Mouse (Mus musculus): ENCODE measurements at regions not wholly inside any gene's neighbourhood (a gene's known extent, or its start where the extent isn't known, plus 50 kb on each side); places are given as distances from the start of the nearest gene placed in this dataset.

- no peak for DNase-seq
These were observed 239.0 kb downstream of the Mtx2 start for GRCm38 (mm10) chr2:75064406-75065115.

DNA sequence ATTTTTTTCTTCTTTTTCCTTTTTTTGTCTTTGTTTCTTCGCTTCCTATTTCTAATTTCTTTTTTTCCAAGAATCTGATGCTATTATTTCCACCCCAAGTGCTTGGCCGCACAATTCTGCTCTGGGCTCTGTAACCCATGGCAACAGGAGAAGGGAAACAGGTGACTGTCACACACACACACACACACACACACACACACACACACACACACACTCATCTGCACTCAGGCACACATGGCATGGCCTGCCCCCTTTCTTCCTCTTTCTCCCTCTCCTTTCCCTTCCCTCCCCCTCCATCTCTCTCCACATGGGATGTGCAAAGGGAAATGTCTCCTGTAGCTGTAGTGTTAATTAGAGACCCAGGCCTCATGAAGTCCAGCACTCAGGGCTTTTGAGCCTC is 239.7 kb downstream of the Mtx2 start:
- DNase-seq, result no peak

GRCm38 (mm10) chr2:75069321-75069720 is 243.7 kb downstream of the Mtx2 start:
- DNase-seq, result no peak

GRCm38 (mm10) chr2:75072021-75072420 is 246.4 kb downstream of the Mtx2 start:
- DNase-seq, result no peak

DNA sequence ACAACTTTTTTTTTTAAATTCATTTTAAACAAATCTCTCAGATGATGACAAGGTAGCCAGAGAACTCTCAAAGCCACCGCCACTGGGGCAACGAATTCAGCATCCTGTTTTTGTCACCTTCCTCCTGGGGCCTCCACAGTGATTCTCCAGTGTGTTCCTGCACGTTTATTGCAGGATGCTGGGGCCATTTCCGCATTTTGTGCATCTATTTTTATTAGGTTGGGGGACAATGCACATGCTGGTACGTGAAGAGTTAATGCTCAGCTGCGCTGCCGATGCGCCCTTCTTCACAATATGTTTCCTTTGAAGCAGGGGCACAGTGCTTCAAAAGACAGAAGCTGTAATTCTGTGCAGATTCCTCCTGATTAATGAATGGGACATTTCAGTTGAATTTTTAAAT is 246.9 kb downstream of the Mtx2 start:
- no peak for DNase-seq

DNA sequence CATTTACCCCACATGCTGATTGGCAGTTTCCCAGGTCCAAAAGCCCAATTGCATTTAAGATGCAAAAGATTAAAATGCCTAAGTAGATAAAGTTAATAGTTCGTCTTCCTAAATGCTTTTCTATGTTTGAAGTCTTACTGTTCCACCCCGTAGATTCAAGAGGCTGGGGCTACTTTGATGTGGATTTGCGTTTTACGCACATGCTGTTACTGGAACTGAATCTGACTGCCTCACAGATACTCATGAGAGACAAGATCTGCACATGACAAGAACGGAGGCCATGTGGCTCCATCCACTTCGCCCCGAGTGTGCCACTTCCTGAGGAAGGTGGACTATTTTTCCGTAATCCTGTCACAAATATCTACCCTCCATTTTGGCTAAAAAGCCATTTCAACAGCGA is 247.6 kb downstream of the Mtx2 start:
- no peak for DNase-seq

- no peak for DNase-seq
These were observed 261.6 kb downstream of the Mtx2 start for GRCm38 (mm10) chr2:75087164-75087563.

GRCm38 (mm10) chr2:75089186-75089585 is 263.6 kb downstream of the Mtx2 start:
- DNase-seq, result no peak

GRCm38 (mm10) chr2:75089616-75090015 is 264.0 kb downstream of the Mtx2 start:
- DNase-seq, result no peak

DNA sequence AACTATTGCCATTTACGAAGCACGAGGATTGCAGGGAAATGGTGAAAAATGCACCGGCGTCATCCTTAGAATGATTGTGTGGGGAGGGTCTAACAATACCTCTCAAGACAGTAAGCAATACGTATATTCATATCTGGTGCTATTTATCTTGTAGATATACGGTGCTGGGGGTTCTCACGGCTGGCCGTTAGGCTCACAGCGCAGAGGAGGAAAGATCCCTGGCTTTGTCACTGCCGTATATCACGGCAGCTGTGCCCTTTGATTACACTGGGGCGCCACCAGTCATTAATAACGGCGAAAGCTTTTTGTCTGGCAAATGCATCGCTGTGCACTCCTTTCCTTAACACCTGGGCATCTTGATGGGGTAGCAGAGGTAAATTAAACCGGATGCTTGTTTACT is 264.8 kb downstream of the Mtx2 start:
- DNase-seq, result no peak

DNA sequence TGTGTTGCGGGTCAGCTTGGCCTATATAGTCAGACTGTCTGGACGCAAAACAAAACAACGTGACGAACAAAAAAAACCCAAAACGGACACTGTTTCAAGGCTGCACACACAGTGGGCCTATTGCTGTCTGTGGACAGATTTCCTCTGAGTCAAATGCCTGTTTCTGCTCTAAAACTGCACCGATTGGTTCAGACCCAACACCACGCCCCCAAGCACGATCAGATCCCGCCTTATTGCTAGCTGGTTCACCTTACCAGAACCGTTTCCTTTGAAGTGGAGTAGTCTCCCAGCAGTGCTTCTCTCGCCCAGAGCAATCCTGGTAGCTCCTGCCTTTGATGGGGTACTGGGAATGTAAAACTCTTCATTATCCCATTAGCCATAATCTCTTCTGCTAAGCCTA is 275.9 kb downstream of the Mtx2 start:
- peak; percentile 9 for DNase-seq

GRCm38 (mm10) chr2:75112751-75113150 is 287.1 kb downstream of the Mtx2 start:
- peak; percentile 13 for DNase-seq

GRCm38 (mm10) chr2:75114375-75114774 is 288.8 kb downstream of the Mtx2 start:
- no peak for DNase-seq

DNA sequence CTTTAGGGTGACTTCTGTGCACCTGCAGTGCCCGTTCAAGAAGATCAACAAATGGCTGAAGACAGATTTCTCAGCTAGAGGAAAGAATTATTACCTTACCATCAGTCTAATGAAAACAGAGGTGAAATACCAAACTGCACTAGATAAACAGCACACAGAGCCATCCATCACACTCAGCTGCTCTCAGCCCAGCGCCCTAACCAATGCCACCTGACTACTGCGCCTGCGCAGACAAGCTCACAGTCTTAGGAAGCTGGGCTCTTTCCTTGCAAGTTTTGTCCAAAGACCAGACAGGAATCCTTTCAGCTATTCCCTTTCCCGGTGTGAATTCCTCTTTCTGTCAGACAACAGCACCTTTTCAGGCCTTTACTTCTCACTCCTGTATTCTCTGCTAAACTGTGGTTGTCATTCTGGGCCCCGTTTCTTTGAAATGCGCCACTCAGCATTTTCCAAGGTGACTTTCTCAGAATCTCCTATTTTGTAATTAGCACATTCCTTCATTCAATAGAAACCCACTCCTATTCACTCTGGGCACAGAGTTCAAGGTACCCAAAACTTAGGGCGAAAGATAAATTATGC is 292.8 kb downstream of the Mtx2 start:
- DNase-seq, result no peak

- no peak for DNase-seq
These were observed 294.0 kb downstream of the Mtx2 start for GRCm38 (mm10) chr2:75119599-75119998.

DNA sequence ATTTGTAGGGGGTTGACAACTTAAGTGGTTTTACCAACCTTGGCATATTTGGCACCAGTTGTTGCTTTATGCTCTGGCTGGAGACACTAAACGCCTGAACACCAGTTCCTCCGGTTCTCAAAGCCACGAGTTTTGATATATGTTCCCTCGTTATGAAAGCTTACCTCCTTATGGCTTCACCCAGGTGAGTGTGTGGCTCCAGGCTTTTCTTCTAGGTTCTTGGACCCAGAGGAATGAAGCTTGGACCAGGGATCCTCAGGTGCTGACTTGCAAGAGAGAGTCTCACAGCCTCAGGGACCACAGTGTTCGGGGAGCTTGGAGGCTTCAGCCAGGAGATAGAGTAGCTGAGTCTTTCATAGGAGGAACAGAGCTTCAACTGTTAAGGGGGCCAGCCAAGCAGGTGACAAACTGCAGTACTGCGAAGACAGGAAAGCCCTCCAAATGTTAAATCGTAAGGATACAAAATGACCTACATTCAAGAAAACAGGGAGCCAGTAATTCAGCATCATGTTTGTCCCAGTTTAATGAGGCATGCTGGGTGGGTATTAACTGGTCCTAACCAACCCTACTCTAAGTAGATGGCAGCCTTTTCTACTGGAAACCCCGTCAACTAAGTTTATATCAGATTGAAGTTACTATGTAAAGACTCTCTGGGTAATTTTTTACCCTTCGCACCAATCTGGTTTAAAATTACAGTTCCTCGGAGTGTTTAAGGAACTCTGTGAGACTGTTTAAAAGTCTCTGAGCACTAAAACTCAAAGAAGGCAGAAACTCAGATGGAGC is 307.9 kb downstream of the Mtx2 start:
- DNase-seq, result no peak

DNA sequence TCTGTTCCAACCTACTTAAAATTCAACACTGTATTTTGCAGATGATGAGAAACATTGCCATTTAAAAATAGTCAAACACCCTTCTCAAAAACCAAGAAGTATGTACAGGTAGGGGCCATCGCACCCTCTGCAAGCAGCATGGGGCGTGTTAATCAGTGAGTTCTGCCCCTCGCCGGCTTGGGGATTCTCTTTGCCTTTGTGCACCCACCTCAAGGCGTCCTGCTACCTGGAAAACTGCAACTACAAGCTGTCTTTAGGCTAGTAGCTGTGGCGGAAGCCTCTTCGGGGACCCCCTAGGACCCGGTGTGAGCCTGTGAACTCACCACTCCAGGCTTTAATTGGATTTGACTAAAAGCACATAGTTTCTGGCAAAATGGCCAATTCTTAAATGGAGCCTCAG is 311.0 kb downstream of the Mtx2 start:
- DNase-seq, result no peak

DNA sequence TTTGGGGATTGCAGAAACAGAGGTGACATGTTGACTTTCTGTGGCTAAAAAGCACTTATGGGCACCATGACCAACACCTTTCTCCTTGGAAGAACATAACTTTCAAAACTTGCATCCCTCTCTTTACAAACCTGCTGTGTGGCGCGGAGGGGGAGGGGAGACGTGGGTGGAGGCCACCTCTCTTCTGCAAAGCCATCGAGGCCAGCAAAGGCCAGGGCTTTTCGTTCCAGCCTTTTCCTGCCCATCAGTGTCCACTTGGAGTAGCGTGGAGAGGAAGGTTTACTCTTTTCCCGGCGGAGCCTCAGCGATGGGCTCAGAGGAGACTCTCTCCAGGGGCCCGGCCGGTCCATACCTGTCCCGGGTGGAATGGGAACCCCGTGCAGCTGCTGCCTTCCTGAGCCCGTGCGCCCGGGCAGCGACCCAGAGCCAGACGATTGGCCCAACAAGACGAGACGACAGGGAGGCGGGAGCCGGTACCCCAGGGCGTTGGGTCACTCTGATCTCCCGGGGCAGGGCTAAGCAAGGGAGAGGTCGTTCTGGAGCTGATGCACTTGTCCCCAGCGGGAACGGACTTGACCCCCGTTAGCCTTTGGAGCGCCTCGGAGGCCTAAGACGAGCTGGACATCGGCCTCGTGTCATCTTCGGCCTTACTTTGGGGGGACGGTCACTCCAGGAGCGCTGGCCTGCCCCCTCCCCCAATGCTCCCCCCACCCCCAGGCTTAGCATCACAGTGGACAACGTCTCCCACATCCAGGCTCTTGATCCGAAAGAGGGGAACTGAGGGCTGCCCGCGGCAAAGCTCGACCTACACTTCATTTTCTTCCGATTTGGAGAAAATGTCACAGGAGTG is 311.8 kb downstream of the Mtx2 start:
- DNase-seq, result no peak

DNA sequence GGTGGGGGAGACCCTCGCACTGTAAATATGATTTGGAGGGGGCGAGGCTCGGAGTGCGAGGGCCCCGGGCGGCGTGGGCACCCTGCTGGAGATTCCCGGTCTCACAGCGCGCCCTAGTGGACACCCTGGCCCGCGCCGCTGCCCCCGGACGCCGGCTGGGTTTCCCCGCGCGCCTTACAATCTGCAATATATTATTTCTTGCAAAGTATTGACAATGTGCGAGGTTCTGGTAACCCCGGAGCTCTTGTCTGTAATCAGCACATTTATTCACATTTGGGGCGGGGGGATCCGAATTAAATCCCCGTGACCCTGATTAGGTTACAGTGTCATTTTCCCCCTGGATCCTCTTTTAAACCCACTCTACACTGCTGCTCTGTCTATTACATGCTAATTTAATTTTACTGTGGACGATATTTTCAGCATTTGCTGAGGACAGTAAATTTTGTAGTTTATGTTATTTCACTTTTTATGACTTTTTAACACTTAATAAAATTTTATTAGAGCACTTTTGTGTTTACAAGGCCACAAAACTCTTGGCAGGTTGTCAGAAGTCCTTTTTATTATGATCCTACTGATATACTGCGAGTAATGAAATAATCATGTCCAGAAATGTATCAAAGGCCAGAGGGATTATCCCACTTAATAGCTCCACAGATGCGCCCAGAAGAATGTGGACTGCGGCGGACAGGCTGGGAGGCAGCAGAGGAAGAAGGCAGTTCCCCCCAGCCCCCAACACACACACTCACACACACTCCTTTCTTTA is 312.6 kb downstream of the Mtx2 start:
- DNase-seq, result peak; percentile 71

DNA sequence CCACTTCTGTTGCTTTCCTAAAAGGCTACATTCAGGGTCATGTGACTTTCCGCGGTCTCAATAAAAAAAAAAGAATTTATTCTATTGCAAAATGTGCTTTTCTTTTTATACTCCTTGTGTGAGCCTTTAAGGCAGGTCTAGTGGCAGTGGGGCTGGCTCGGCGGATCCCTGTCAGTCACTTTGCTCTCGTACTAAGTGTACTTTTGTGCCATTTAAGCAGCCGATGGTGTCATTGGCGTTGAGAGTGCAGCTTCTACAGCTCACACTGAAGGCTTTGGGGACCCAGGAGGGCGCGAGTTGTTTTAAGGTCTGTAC is 313.1 kb downstream of the Mtx2 start:
- DNase-seq, result no peak

DNA sequence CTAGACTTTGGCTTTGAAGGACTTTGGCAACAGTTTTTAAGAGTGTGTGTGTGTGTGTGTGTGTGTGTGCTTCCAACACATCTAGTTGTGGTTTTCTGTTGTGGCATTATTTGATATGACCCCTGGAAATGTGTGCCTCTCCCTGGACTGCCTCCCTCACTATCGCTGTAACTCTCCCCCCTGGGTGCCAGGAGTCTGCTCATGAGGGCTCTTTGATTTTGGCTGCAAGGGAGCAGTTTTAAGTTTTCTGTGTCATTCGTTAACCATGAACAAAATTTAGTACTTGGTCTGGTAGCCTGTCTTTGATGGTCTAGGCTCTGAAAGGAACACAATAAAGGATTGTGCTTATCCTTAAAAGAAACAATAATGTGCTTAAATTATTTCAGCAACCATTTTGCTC is 313.9 kb downstream of the Mtx2 start:
- DNase-seq, result no peak

- no peak for DNase-seq
These were observed 317.1 kb downstream of the Mtx2 start for GRCm38 (mm10) chr2:75142675-75143074.

DNA sequence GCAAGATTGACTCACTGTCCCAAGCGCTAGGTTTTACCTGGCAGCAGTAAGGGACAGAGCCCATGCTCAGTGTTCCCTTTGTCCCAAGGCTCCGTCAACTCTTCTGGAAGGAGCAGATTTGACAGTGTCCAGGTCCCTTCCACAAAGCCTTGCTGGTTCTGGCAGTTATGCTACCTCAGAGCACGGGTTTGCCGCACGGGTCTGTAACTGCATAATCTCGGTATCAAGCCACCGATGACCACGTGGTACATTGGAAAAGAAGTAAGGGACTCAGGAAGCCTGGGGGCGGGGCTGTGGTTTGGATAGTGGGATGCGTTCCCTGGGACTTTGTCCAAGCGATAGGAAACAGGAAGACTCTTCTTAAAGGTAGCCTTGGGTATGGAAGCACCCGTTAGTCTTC is 319.3 kb downstream of the Mtx2 start:
- DNase-seq, result no peak
